Mouse (Mus musculus): ENCODE results near the gene Zfp14.

Gene Zfp14

DNA sequence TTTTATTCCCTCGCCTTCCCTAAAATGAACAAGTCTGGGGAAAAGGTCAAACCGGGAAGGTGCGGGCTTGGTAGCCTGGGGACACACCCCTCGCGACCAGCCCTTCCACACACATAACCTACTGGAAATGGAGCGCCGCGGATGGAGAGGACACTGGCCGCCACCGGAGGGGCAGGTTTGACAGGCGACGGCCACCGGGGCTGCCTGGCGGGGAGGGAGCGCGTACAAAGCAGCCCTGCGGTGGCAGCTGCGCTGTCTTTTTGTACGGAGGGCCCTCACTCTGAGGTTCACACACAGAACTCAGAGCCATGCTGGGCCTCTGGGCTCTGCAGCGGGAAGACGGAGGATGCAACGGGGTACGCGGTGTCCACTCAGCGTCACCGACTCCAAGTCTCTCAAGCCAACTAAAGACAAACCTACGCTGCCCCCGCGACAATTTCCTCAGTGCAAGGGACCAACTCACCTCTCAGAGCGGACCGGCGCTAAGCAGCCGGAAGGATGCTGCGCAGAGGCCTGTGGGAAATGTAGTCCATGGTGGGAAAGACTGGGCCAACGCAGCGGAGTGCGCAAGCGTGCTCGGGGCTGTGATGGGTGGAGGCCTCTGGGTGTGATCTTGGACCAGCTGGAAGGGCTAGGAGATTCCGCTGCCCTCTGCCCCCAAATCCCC, at the start of gene Zfp14:
Gene Zfp14 (minus strand): TSS at position 499 of the 667 bp plus-strand sequence.
- peak; percentile 93 for DNase-seq (ENCODE audit: low read depth, low spot score)

DNA sequence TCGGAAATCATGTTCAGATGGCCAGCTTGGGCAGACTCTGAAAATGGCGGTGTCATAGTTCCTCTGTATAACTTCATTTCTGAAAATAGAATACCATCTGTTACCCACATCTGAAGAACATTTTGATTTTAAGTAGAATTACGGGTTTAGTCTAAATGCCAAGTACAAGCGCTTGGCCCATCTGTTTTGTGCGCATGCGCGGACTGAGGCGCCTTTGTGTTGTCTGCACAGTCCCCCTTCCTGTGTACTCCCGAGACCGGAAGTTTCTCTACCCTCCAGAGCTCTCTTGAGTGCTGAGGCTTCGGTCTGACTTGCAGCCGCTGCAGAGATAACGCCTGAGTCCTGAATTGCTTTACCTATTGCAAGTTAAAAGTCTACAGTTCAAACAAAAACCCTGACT, 48.1 kb upstream of the Zfp14 start:
- DNase-seq (ENCODE audit: low read depth, low spot score): peak; percentile 93

GRCm38 (mm10) chr7:30095551-30096125, 44.5 kb upstream of the Zfp14 start:
- DNase-seq (ENCODE audit: low read depth, low spot score): no peak

- DNase-seq (ENCODE audit: low read depth, low spot score): peak; percentile 99
Measured at GRCm38 (mm10) chr7:30094646-30095429, 43.7 kb upstream of the Zfp14 start, which contains the start of gene Zfp260. Zfp260 (plus strand) TSS chr7:30094777.

DNA sequence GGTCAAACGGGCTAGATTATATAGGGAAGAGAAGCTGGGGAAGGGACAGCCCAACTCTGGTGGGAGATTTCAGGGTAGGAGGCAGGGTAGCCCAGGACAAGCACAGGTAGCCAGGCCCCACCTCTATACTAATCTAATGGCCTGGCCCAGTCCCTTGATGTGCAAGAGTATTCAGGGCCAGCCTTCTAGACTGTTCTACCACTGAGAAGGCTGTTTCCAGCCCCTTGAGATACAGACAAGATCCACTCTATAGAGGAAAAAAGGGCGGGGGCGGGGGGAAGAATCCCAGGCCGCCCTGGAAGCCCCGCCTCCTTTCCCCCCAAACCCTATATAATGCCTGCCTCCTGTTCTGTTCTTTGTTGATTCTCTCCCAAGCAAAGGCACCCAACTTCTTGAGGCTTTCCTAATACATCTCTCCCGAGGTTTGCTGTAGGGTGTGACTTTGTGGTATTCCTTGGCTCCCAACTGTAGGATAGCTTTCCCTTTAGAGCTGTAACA, 42.8 kb upstream of the Zfp14 start:
- peak; percentile 56 for DNase-seq (ENCODE audit: low read depth, low spot score)

DNA sequence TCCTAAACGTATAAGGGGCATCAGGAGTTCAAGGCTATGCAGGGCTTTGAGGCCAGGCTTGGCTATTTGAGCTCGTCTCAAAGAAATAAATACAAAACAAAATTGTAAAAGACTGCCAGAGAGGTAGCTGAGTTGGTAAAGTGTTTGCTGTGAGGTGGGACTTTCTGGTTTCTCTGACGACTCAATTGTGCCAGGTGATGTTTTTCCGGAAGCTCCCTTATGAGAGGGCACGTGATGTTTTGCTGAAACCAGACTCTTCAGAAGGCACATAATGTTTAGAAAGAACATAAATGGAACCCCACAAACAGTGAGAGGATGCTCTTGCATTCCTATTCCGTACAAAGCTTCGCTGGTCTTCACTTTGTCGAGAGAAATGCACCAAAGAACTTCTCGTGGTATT, 41.5 kb upstream of the Zfp14 start:
- DNase-seq (ENCODE audit: low read depth, low spot score): no peak

DNA sequence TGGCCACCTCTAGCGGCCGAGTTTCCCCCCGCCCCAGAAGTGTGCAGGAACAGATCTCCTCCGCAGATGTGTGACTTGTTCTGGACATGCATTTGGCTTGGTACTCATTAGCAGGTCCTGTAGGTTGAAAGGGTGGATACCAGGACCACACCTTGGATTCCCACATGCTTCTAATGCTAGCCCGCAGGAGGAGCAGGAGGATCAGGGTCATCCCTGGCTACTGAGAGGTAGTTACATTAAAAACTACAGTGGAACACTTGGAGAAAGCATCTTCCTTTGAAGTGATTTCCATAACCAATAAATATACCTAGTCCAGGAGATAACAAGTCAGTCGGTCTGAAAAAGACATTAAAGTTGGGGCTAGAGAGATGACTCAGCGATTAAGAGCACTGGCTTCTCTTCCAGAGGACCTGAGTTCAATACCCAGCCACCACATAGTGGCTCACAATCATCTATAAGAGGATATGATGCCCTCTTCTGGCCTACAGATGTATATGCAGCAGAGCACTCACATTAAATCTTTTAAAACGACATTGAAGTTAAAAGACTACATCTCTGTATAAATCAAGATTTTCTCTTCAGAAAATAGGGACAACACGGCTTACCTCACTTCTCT, 39.9 kb upstream of the Zfp14 start:
- peak; percentile 83 for DNase-seq (ENCODE audit: low read depth, low spot score)

- DNase-seq (ENCODE audit: low read depth, low spot score): peak; percentile 99
Measured at GRCm38 (mm10) chr7:30090092-30090969, 39.2 kb upstream of the Zfp14 start, which contains the start of the genes Gm26920 and Zfp566. Gm26920 (minus strand) TSS chr7:30090410. Zfp566 (minus strand) TSS chr7:30090527.

DNA sequence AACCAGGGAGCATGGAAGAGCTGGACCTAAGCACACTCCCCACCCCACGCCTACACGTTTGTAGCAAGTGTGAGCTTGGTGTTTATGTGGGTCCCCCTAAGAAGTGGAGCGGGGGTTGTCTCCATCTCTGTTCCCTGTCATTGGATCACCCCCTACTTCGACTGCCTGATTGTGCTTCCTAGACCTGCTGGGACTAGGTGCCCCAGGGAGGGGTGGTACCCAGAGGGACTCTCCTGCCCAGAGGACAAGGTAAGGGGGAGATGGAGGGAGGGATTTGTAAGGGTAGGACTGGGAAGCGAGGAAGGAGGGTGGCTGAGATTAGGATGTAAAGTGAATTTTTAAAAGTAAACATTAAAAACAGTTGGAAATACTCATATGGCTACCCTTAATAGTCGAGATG, 38.2 kb upstream of the Zfp14 start:
- DNase-seq (ENCODE audit: low read depth, low spot score): no peak

- no peak for DNase-seq (ENCODE audit: low read depth, low spot score)
Measured at GRCm38 (mm10) chr7:30086524-30086923, 35.3 kb upstream of the Zfp14 start.

DNA sequence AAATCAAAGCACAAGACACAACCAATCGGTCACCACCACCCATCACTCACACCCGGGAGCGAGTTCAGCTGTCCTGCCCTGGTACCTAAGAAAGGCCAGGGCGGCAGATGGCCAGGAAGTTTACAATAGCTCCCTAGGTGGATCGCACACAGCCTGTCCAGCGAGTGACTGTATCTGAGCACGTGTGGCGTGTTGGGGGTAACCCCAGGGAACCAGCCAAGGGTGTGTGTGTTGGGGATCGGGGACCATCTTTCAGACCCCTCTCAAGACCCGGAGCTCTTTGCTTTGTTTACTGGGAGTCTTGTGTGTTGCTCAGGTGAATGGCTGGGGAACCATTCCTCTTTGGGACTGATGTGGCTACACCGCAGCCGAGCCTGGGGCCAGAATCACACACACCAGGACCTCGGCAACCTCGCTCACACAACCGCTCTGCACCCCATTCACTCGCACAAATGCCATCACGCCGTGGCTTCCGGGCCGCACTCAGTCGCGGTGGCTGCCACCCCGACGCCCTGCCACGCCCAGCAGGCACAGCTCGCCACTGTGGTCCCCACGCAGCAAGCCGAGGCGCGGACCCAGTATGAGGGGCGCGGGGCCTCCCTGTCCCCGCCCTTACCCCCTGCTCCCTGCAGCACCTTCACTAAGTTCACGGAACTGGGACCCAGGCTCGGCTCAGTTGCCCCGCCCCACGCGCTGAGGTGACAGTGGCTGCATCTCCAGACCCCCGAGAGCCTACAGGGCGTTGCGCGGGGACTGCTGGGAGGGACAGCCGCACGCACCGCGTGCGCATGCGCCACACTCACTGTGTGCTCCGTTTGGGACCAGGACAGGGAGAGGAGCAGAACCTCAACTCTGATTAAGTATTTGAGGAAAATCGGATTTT, 21.2 kb upstream of the Zfp14 start, which contains the start of gene Zfp82:
Gene Zfp82 (minus strand): TSS at position 755 of the 883 bp plus-strand sequence.
- DNase-seq (ENCODE audit: low read depth, low spot score): peak; percentile 95

DNA sequence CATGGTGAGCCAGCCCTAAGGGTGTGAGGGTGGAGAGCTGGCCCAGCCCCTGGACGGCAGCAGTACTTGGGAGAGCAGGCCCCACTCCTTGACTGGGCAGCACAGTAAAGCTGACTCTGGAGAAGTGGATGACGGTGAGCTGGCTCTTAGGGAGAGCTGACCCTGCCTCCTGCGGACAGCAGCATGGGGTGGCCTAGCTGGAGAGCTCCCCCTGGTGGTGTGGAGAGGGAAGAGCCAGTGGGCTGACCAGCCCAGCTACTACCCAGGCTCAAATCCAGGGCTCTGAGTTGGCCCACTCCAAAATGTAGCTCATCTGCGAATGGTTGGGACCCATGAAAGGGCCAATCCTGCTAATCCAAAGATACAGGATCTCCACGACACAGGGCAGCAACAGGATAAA, 13.4 kb upstream of the Zfp14 start:
- DNase-seq (ENCODE audit: low read depth, low spot score): no peak

GRCm38 (mm10) chr7:30062478-30062877, 11.3 kb upstream of the Zfp14 start:
- peak; percentile 80 for DNase-seq (ENCODE audit: low read depth, low spot score)

GRCm38 (mm10) chr7:30060341-30060740, 9.2 kb upstream of the Zfp14 start:
- DNase-seq (ENCODE audit: low read depth, low spot score): no peak

- no peak for DNase-seq (ENCODE audit: low read depth, low spot score)
Measured at GRCm38 (mm10) chr7:30053591-30053990, 2.4 kb upstream of the Zfp14 start.

- no peak for DNase-seq (ENCODE audit: low read depth, low spot score)
Measured at GRCm38 (mm10) chr7:30048126-30048525, 3.1 kb downstream of the Zfp14 start.

DNA sequence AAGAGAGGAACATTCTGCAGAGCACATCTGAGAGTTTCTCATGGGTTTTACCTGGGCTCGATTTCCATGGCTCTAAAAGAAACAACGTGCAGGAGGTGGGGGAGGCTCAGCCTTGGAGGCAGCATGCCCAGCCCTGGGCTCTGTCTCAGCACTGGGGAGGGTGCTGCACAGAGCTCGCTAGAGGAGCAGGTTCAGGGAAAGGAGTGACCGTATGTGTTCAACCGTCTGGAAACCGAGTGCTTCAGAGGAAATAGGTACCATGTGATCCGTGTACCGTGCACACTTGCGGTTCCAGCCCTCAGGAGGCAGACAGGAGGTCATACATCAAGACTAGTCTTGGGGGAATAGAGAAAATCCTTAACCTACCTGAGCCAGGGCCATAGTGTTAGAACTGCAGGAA, 6.8 kb downstream of the Zfp14 start:
- DNase-seq (ENCODE audit: low read depth, low spot score): no peak

DNA sequence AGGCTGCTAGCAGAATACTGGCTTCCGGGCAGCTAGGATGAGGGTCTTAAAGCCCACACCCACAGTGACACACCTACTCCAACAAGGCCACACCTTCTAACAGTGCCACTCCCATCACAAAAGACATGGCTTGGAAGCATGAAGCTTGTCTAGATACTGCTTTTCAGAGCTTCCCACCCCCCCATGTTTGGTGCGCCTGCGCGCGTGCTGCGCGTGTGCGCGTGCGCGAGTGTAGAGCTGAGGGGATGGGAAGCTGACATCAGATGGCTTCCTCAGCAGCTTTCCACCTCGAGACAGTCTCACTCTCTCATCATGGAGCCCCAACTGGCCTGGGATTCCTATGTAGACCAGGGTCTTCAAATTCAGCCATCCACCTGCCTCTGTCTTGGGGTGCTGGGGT, 16.8 kb downstream of the Zfp14 start:
- DNase-seq (ENCODE audit: low read depth, low spot score): peak; percentile 68

DNA sequence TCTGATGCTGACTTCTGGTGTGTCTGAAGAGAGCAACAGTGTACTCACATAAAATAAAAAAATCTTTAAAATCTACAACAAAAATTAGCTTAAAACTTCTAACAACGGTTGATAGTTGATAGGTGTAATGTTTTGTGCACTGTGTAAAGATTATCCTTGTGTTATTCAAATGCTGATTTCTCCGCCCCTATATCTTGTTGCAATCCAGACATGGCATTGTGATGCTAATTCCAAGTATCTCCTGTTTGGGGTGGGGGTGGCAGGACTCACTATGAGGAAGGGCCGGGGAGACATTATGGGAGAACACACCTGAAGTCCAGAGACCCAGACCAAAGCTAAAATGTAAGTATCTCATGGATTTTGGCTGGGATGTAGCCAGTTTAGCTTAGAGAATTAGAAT, 19.8 kb downstream of the Zfp14 start:
- peak; percentile 84 for DNase-seq (ENCODE audit: low read depth, low spot score)

GRCm38 (mm10) chr7:30030677-30031076, 20.5 kb downstream of the Zfp14 start:
- no peak for DNase-seq (ENCODE audit: low read depth, low spot score)
